Mouse (Mus musculus): ENCODE data around the gene Gm47985.
"Not testable (repeated sequence)": the region's sequence is repeated elsewhere in the genome, so short reads cannot be mapped to it uniquely, and the experiment has no call there.

DNA sequence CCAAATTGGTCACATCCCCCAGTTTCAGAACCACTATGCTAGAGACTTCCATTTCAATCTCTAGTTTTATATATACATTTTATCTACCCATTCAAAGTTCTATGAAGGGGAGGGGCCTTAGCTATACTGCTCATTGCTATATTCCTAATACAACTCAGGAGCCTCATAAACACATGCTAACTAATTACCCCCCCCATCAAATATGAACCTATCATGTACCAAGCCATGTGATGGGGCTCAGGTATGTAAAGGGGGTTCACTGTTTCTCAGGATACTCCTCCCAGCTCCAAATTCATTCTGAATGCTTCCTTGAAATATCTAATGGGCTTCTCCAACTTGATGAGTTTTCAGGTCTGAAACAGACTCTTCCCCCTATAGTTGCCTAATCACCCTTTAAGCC is 18.3 kb downstream of the Gm47985 start:
- not testable (repeated sequence) for TF ChIP-seq CTCF (IDR thresholded peaks at IDR 0.05; ENCODE audit: extremely low read depth, insufficient read length, insufficient replicate concordance, low read depth, low read length); POLR2A (IDR thresholded peaks at IDR 0.05; ENCODE audit: low read depth, low read length)

All from small intestine, adult 2 months (tissue).